Mouse (Mus musculus) spleen, postnatal 36 days (tissue): ENCODE results near the gene Stox2.

Experiments used
- DNase-seq, 2 experiments: peaks; one replicate each; pipeline ENCODE4 v3.0.0; 2022; ENCODE audit warnings: low spot score in 2 of 2, mixed read lengths in 1 of 2

Stox2 gene

DNA sequence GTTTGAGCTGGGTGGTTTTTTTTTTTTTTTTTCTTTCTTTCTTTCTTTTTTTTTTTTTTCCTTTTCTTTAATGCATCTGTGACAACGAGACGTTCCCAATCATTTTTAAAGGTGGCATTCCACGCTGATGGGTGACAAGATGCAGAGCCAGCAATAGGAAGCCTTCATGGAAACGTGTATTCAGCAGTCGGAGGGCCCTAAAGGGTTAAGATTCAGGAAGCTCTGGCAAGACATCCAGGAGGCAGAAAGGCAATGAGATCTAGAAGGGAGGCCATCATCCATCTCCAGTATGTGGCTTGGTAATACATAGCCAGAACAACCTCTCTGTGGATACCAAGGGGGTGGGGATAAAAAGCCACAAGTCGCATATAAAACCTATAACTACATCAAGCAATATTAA, 156.5 kb downstream of the Stox2 start:
- no peak for DNase-seq

GRCm38 (mm10) chr8:47288866-47289541, 157.2 kb downstream of the Stox2 start:
- no peak for DNase-seq

GRCm38 (mm10) chr8:47288131-47288865, 157.9 kb downstream of the Stox2 start:
- DNase-seq, result no peak

DNA sequence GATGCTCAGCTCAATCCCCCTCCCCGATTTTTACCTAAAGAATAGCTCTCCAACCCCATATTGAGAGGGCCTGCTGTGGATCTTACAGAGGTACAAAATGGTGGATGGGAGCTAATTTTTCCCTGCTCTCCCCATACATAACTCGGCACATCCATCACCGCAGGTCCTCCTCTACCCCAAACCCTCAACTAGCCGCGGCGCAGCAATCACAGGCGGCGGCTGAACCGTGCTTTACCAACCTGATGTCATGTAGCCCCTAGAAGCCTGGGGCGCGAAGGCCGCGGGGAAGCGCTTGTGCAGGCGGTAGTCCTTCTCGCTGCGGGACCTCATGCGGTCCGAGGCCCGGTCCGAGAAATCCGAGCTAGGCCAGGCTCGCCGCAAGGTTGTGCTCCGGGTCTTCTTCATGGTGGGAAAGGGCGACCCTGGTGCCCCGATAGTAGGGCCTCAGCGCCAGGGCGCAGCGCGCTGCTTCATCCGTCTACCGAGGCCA, 158.5 kb downstream of the Stox2 start:
- DNase-seq, result no peak

DNA sequence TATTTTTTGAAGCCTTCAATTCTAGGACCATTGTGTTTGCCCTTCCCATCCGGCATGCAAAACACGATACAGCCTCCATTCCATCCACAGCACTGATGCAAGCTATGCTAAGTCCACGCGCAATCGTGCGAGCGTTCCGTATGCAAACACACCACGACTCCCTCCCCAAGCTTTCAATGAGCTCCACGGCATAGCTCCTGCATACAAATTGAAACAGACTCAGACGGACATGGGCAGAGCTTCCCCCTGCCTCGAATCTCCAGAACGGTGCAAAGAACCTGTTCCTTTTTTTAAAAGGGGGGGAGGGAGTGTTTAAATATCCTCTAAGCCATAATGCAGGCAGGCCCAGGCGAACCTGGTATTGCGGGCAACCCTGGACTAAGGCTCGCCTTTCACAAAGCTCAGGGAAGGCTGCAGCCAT, 159.0 kb downstream of the Stox2 start:
- no peak for DNase-seq

- DNase-seq, result no peak
Observed at GRCm38 (mm10) chr8:47286081-47286700, 160.0 kb downstream of the Stox2 start.

GRCm38 (mm10) chr8:47285435-47285834, 160.7 kb downstream of the Stox2 start:
- no peak for DNase-seq

DNA sequence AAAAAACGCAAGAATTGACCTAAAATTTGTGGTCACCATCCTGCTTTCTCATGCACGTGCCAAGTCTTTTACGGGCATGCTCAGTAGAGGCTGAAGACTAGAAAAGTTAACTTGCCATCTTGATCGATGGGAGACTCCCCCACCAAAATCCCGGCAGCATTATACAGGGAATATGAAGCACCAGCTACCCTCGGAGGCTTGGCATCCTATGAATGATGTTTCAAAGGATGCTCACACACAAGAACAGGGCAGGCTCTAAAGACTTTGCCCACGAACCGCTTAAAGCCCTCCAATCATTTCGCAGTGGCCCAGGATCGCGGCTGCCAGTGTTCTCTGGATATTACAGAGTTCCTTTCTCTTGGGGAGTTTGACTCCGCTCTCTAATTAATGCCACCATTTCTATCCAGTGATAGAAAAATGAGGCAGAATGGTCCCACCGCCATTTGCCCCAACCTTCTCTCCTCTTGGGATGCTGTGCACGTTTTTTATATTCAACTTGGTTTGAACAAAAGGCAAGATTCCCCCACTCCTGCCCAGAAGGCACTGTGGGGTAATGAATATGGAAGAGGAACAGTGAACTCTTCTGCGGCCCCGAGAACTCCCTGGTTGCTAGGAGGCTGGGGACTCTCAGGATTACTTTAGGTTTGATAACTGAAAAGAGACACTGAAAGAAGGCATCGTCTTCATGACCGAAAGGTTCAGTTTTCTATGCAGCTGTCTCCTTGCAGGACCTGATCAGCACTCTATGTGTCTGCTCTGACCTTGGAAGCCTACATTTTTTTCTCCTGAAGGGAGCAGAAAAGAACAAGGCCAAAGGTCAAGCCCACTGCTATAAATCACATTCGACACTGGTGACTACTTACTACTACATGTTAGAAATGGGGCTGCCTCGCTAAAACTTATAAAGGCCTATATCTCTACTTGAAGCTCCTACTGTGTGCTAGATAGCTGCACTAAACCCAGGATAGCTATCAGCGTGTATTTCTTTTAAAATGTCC, 161.5 kb downstream of the Stox2 start:
- no peak for DNase-seq

DNA sequence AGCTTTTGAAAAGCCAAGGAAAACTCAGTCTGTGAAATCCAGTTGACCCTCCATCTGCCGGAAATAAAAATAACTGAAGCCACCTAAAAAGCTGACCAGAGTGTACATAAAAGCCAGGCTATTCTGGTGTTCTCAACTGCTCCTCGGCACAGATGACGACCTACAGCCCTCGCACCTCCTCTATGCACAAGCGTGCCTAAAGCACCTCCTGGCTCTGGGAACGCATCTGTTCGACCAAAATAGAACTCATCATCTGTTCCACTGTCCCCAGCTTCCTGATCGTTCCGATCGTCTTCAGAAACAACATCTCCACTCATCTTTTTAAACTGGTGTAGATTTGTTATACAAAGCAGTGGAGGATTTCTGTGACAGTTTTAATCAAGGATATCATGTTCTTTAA, 166.3 kb downstream of the Stox2 start:
- no peak for DNase-seq

- no peak for DNase-seq
Observed at GRCm38 (mm10) chr8:47278211-47278610, 168.0 kb downstream of the Stox2 start.

DNA sequence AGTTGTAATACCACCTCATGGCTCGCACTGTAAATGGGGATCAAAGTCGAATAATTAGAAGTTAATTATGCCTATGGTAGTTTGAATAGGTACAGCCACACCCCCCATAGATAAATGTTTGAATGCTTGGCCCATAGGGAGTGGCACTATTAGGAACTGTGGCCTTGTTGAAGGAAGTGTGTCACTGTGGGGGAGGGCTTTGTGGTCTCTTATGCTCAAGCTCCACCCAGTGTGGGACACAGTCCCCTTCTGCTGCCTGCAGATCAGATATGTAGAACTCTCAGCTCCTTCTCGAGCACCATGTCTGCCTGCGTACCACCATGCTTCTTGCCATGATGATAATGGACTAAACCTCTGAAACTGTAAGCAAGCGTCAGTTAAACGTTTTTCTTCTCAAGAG, 177.2 kb downstream of the Stox2 start:
- DNase-seq, result no peak

DNA sequence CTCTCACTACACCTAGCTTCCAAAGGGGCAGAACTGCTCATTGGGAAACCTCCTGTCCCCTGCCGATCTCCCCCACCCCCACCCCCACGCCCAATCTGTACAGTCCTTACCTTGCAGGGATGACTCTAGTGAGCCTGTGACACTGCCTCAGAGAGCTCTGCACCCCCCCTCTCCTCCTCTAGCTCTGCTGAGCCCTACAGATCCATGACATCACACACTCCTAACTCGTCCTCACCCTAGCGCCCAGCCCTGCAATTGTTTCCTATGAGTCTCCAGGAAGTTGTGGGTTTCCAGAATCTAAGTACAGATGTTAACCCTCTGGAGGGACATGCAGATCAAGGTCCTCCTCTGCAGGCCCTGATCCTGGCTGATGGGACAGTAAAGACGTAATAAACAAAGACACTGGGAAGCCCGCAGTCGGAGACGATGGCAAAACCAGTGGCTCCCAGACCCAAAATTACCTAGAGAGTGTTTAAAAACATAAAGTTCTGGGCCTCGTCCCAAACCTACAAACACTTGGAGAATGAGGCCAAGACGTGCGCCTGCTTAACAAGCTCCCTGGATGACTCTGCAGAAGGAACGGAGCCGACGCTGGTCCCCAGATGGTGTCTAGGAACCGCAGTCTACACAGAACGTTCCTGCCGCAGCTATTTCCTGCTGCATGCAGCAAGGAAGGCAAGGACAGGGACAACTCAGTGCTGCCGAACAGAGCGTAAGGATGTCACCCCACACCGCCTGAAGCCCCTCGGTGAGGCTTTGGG, 177.9 kb downstream of the Stox2 start:
- DNase-seq, result no peak

GRCm38 (mm10) chr8:47263070-47263843, 182.9 kb downstream of the Stox2 start:
- no peak for DNase-seq

- no peak for DNase-seq
Observed at GRCm38 (mm10) chr8:47260751-47261474, 185.2 kb downstream of the Stox2 start.

GRCm38 (mm10) chr8:47250832-47251231, 195.3 kb downstream of the Stox2 start:
- no peak for DNase-seq

- no peak for DNase-seq
Observed at GRCm38 (mm10) chr8:47245116-47245515, 201.0 kb downstream of the Stox2 start.

GRCm38 (mm10) chr8:47244202-47244601, 202.0 kb downstream of the Stox2 start:
- DNase-seq, result no peak

GRCm38 (mm10) chr8:47243631-47244030, 202.5 kb downstream of the Stox2 start:
- DNase-seq, result no peak

GRCm38 (mm10) chr8:47243016-47243630, 203.0 kb downstream of the Stox2 start:
- DNase-seq, result no peak
